In genomic region chr5:22747305-22747704, GRCm38 (mm10) we compare ENCODE assay signal across 9 mouse cellular contexts. TPM values are rescaled to one million over a fixed set of nuclear protein-coding genes. Genes with fewer than 3 reads are reported as not detected.
DNase-seq lines count a peak whose midpoint lies in the region; ATAC-seq and TF ChIP-seq lines count a peak whose summit lies in the region.
"Had no signal": no experiment of that assay in that cellular context is flagged by ENCODE, and none has a peak within 500 bp of the region (broad histone marks: within the 10 kb centered on the region; RNA-seq: fewer than 3 reads in every experiment).

No protein-coding gene starts in this region.

- TF ChIP-seq CTCF in liver, postnatal 0 days (IDR thresholded peaks at IDR 0.05; ENCODE audit: low read depth) = no peak

- H3K27me3 ChIP-seq in liver, embryonic 11.5 days (replicated peaks; ENCODE audit: control insufficient read depth, insufficient read depth, low read length) = peaks cover 31% of the 10 kb centered on the region
- H3K27me3 ChIP-seq in liver, postnatal 0 days (ENCODE audit: insufficient read depth, low read length) = peaks cover 23% of the 10 kb centered on the region
- H3K27me3 ChIP-seq in embryonic facial prominence, embryonic 10.5 days (replicated peaks; ENCODE audit: low read depth, poor library complexity, severe bottlenecking) = peaks cover 54% of the 10 kb centered on the region
- peaks cover 3% of the 10 kb centered on the region; the same call in 1 of the 2 replicates for H3K27me3 ChIP-seq in neural tube, embryonic 14.5 days (ENCODE audit: control insufficient read depth, insufficient read depth, low read length)

- no peaks in the 10 kb centered on the region for H3K4me1 ChIP-seq in liver, embryonic 11.5 days (replicated peaks; ENCODE audit: control insufficient read depth, insufficient read depth, low read length)
- peaks cover 8% of the 10 kb centered on the region; the same call in 1 of the 2 replicates for H3K4me1 ChIP-seq in liver, postnatal 0 days (ENCODE audit: insufficient read depth)
- peaks cover 21% of the 10 kb centered on the region for H3K4me1 ChIP-seq in embryonic facial prominence, embryonic 10.5 days
- H3K4me1 ChIP-seq in neural tube, embryonic 14.5 days (ENCODE audit: control insufficient read depth, insufficient read depth, low read length) = 0 out of 2 replicates have a peak, but pooled peaks cover 4% of the 10 kb centered on the region

- H3K4me3 ChIP-seq in liver, embryonic 11.5 days (ENCODE audit: low read depth, low read length) = no peak overlapping the region; the same call in 1 of the 2 replicates
- no peak overlapping the region for H3K4me3 ChIP-seq in liver, postnatal 0 days (ENCODE audit: low read depth, low read length)
- H3K4me3 ChIP-seq in embryonic facial prominence, embryonic 10.5 days = peak overlapping the region; percentile 73
- peak overlapping the region; percentile 51 for H3K4me3 ChIP-seq in neural tube, embryonic 14.5 days (ENCODE audit: low read depth, low read length)

- H3K4me2 ChIP-seq in liver, embryonic 11.5 days = peak overlapping the region; percentile 27; the same call in 1 of the 2 replicates
- no peak overlapping the region for H3K4me2 ChIP-seq in liver, postnatal 0 days (ENCODE audit: low read depth, low read length)
- H3K4me2 ChIP-seq in neural tube, embryonic 14.5 days (ENCODE audit: low read depth, low read length) = peak overlapping the region; percentile 96

- no peak for ATAC-seq in liver, embryonic 11.5 days (replicated peaks; ENCODE audit: low FRiP score)
- no peak for ATAC-seq in liver, postnatal 0 days
- no peak for ATAC-seq in neural tube, embryonic 14.5 days (ENCODE audit: low read depth)
- ATAC-seq: Patski had no signal

- no peak overlapping the region for H3K9ac ChIP-seq in liver, embryonic 11.5 days (ENCODE audit: low read depth, low read length)
- H3K9ac ChIP-seq in liver, postnatal 0 days (replicated peaks) = no peak overlapping the region
- 0 out of 2 replicates have a peak overlapping the region, but pooled peaks have one; percentile 21 for H3K9ac ChIP-seq in neural tube, embryonic 14.5 days (replicated peaks; ENCODE audit: low read depth, low read length)

- H3K27ac ChIP-seq in liver, embryonic 11.5 days (ENCODE audit: low read depth, low read length) = no peak overlapping the region
- H3K27ac ChIP-seq in liver, postnatal 0 days (ENCODE audit: low read depth) = no peak overlapping the region
- H3K27ac ChIP-seq in embryonic facial prominence, embryonic 10.5 days (replicated peaks) = no peak overlapping the region
- H3K27ac ChIP-seq in neural tube, embryonic 14.5 days (ENCODE audit: low read depth, low read length) = no peak overlapping the region

- DNase-seq in liver, embryonic 11.5 days (ENCODE audit: low spot score) = no peak
- no peak for DNase-seq in liver, postnatal 0 days
- DNase-seq in embryonic facial prominence, embryonic 10.5 days (ENCODE audit: low spot score) = peak; percentile 13
- DNase-seq in induced T-regulatory cell, adult 2 months (ENCODE audit: low read depth) = peak; percentile 3
- no peak for DNase-seq in adrenal gland, adult 18-20 months (ENCODE audit: low spot score in 2 of 2)
- DNase-seq in ovary, postnatal 10 days (ENCODE audit: low spot score) = no peak
- no peak for DNase-seq in urinary bladder, postnatal 36 days (ENCODE audit: low spot score in 2 of 2)

- WGBS in liver, embryonic 11.5 days = 5% methylated on average over 7 of the region's 7 CpGs
- 7% methylated on average over 7 of the region's 7 CpGs for WGBS in liver, postnatal 0 days (ENCODE audit: insufficient replicate concordance)
- 3% methylated on average over 7 of the region's 7 CpGs for WGBS in embryonic facial prominence, embryonic 10.5 days
- 2% methylated on average over 7 of the region's 7 CpGs for WGBS in neural tube, embryonic 14.5 days

- no peaks in the 10 kb centered on the region for H3K9me3 ChIP-seq in liver, embryonic 11.5 days (ENCODE audit: control insufficient read depth, low read length)
- H3K9me3 ChIP-seq in liver, postnatal 0 days (ENCODE audit: low read length) = no peaks in the 10 kb centered on the region
- no peaks in the 10 kb centered on the region for H3K9me3 ChIP-seq in embryonic facial prominence, embryonic 10.5 days
- no peaks in the 10 kb centered on the region for H3K9me3 ChIP-seq in neural tube, embryonic 14.5 days (ENCODE audit: control insufficient read depth, low read length)

- H3K36me3 ChIP-seq in liver, embryonic 11.5 days (ENCODE audit: control insufficient read depth, insufficient read depth, low read length) = no peaks in the 10 kb centered on the region
- no peaks in the 10 kb centered on the region for H3K36me3 ChIP-seq in liver, postnatal 0 days (replicated peaks; ENCODE audit: insufficient read depth, low read length)
- no peaks in the 10 kb centered on the region for H3K36me3 ChIP-seq in embryonic facial prominence, embryonic 10.5 days (replicated peaks)
- H3K36me3 ChIP-seq in neural tube, embryonic 14.5 days (ENCODE audit: control insufficient read depth, insufficient read depth, low read length) = no peaks in the 10 kb centered on the region

- no peak for TF ChIP-seq EP300 in liver, postnatal 0 days (IDR thresholded peaks at IDR 0.05; ENCODE audit: low read depth)

RNA-seq across cellular contexts. Expression of gene Lhfpl3, which starts 1.4 kb away (rescaled TPM):
- 0.57 and 0.58 TPM in 2 replicates for polyA plus RNA-seq in liver, embryonic 11.5 days (2014; fragmentation: Nextera tagmentation; extraction: Ambion mirVana)
- not detected in 2 replicates for polyA plus RNA-seq in liver, postnatal 0 days (2015; fragmentation: Nextera tagmentation; extraction: Ambion mirVana)
- polyA plus RNA-seq in embryonic facial prominence, embryonic 10.5 days (2016; fragmentation: Nextera tagmentation; extraction: Ambion mirVana) = 0.16 and 0.46 TPM in 2 replicates
- polyA plus RNA-seq in neural tube, embryonic 14.5 days (2014; fragmentation: Nextera tagmentation; extraction: Ambion mirVana) = 19.3 and 27.6 TPM in 2 replicates
- total RNA-seq in adrenal gland, adult 18-20 months (2021) = 1 to 10 TPM; 1.4 TPM
- polyA plus RNA-seq: Patski had no signal

Comparison
In these comparisons a context has a peak if more than half of its experiments do, and no peak if none do; other contexts are left out.
1. DNase-seq: peak in embryonic facial prominence, embryonic 10.5 days (single experiment) and induced T-regulatory cell, adult 2 months (single experiment); none in liver, embryonic 11.5 days (single experiment), liver, postnatal 0 days (single experiment), adrenal gland, adult 18-20 months (0 of 2), ovary, postnatal 10 days (single experiment) and urinary bladder, postnatal 36 days (0 of 2).
2. H3K4me3 ChIP-seq: peak in embryonic facial prominence, embryonic 10.5 days (single experiment) and neural tube, embryonic 14.5 days (single experiment); none in liver, embryonic 11.5 days (single experiment) and liver, postnatal 0 days (single experiment).
3. RNA of gene Lhfpl3, which starts 1.4 kb away (polyA plus RNA-seq): 19.3 to 27.6 TPM in neural tube, embryonic 14.5 days; 0.57 to 0.58 TPM in liver, embryonic 11.5 days, 0.16 to 0.46 TPM in embryonic facial prominence, embryonic 10.5 days and not detected in liver, postnatal 0 days; every median in the first group is over 10 times any median in the second.